Mouse (Mus musculus) intestine, postnatal 0 days (tissue): ENCODE data around the gene Tut7. TPM values are rescaled to one million over a fixed set of nuclear protein-coding genes. Genes with fewer than 3 reads are reported as not detected.
A peak's percentile ranks its signal among the peaks of the same experiment; 100 is the strongest.
"Not testable (repeated sequence)": the region's sequence is repeated elsewhere in the genome, so short reads cannot be mapped to it uniquely, and the experiment has no call there.

Source experiments
- ATAC-seq: fragments of 200-750 bp; cut with Nextera tagmentation; 2 replicates; pipeline ENCODE4 v1.8.0; 2017; ENCODE audit warnings: mild to moderate bottlenecking, moderate TSS enrichment, moderate library complexity
- H3K27ac ChIP-seq: fragments of 300-500 bp; sonication (generic); 2 replicates; pipeline ENCODE4 v1.5.1; 2014; ENCODE audit warnings: mild to moderate bottlenecking, low read depth, low read length, moderate library complexity
- H3K27me3 ChIP-seq: fragments of 300-500 bp; sonication (generic); replicated peaks from 2 replicates; pipeline ENCODE4 v1.6.1; 2014; ENCODE audit warnings: low read length, mixed read lengths; ENCODE audit not compliant: control insufficient read depth, insufficient read depth
- H3K36me3 ChIP-seq: fragments of 300-500 bp; sonication (generic); 2 replicates; pipeline ENCODE4 v1.6.1; 2014; ENCODE audit warnings: mild to moderate bottlenecking, moderate library complexity; ENCODE audit not compliant: control insufficient read depth, insufficient read depth
- H3K4me1 ChIP-seq: fragments of 300-500 bp; sonication (generic); replicated peaks from 2 replicates; pipeline ENCODE4 v1.6.1; 2014; ENCODE audit warnings: antibody characterized with exemption, low read length, mixed read lengths; ENCODE audit not compliant: control insufficient read depth, insufficient read depth
- H3K4me2 ChIP-seq: fragments of 300-500 bp; sonication (generic); replicated peaks from 2 replicates; pipeline ENCODE4 v1.6.1; 2014; ENCODE audit warnings: low read depth, mild to moderate bottlenecking, moderate library complexity
- H3K4me3 ChIP-seq: fragments of 300-500 bp; sonication (generic); 2 replicates; pipeline ENCODE4 v1.5.1; 2014; ENCODE audit warnings: low read depth, low read length
- H3K9ac ChIP-seq: fragments of 300-500 bp; sonication (generic); 2 replicates; pipeline ENCODE4 v1.6.1; 2014; ENCODE audit warnings: mild to moderate bottlenecking, low read depth, low read length
- H3K9me3 ChIP-seq: fragments of 300-500 bp; sonication (generic); 2 replicates; pipeline ENCODE4 v1.6.1; 2016; ENCODE audit warnings: mixed run types; ENCODE audit not compliant: control insufficient read depth
- CTCF ChIP-seq: sonication (generic); IDR thresholded peaks from 2 replicates; pipeline ENCODE4 v1.5.1; 2016; ENCODE audit warnings: low read depth, mild to moderate bottlenecking, control low read depth, antibody characterized with exemption, moderate library complexity
- WGBS: fragments of 180-500 bp; shearing (Covaris S2); extraction: QIAGEN DNeasy Blood & Tissue Kit; methylation state at CpG from one replicate; pipeline ENCODE4 v1.1.7; 2014; 5-methylcytosine and 5-hydroxymethylcytosine counted together
- polyA plus RNA-seq: library from polyadenylated mRNA; unstranded; fragments of >200 nt; fragmentation: Nextera tagmentation; extraction: Ambion mirVana; gene quantifications from 2 replicates; pipeline ENCODE4 v1.2.1, GENCODE M21; 2015

Tut7 gene
- polyA plus RNA-seq, 1 experiment from 2014 or later, result 50.1 TPM

DNA sequence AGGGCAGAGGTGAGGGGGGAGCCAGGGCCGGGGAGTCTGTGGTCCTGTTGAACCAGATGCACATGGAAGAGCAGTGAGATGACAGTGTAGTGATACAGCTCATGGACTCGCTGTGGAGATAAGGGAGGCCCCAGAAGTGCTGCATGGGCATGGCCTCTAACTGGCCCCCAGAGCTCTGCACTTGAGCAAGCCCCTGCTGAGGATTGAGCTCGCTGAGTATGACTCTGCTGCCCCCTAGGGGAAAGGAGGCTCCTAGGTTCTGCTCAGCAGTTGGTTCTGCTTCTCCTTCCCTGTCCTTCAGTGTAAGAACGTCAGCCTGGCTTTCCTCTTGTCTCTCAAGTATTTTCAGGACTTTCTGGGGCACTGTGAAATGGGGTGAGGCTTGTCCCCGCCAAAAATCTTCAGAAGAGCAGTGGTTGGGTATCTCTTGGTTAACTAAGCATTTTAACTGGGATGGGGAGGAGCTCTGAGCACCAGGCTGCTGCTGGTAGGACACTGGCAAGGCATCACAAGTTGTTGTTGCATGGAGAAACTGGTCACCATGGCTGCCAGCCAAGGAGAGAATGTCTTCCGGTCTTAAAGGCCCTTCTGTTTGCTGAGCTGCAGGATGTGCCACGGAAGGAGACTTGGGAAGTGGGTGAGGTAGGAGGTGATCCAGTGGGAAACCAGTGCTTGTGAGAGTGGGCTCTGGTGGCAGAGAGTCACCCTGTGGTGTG is 94.4 kb downstream of the Tut7 start:
- no peak overlapping the region for H3K4me3 ChIP-seq
- peak; percentile 71 for ATAC-seq
- no peak overlapping the region for H3K27ac ChIP-seq
- H3K27me3 ChIP-seq, result no peaks in the 10 kb centered on the region
- TF ChIP-seq CTCF, result peak; percentile 98
- H3K9me3 ChIP-seq, result no peaks in the 10 kb centered on the region
- no peaks in the 10 kb centered on the region for H3K36me3 ChIP-seq
- WGBS, result 21% methylated on average over 7 of the region's 7 CpGs
- H3K4me1 ChIP-seq, result no peaks in the 10 kb centered on the region
- H3K4me2 ChIP-seq, result no peak overlapping the region
- H3K9ac ChIP-seq, result no peak overlapping the region

DNA sequence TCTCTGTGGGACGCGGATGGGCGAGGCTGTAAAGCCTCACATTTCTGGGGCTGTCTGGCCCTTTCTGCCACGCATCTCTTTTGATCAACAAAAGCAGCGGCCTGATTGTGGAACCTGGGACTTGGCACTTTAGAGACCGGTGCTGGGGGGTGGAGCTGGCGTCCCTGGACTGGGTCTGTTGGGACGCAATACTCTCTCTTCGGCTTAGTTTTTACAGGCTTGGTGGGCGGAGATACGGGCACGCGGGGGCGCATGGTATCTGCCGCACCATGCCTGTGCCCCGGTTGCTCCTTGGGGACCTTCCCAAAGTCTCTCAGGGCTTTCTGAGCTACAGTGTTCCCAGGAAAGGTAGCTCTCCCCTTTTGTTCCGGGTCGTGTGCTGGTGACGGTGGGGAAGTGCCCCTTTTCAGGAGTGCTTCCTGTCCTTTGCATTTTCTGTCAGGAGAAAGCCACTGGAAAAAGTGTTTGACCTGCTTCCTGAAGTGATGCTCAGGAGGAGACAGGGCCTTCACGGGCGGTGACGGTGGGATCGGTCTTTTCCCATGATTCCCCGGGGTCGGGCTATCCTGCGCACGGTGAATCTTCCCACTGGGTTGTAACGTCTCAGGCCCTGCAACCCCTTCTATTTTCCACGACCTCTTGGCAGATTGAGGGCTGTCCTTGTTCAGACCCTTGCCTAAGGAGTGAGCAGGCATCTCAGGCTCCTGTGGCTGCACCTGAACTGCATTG is 96.6 kb downstream of the Tut7 start:
- no peaks in the 10 kb centered on the region for H3K36me3 ChIP-seq
- WGBS, result 43% methylated on average over 29 of the region's 29 CpGs
- H3K4me3 ChIP-seq, result no peak overlapping the region
- no peak overlapping the region for H3K27ac ChIP-seq
- no peaks in the 10 kb centered on the region for H3K4me1 ChIP-seq
- no peak overlapping the region for H3K9ac ChIP-seq
- H3K27me3 ChIP-seq, result no peaks in the 10 kb centered on the region
- no peak for ATAC-seq
- peak overlapping the region; percentile 21; the same call in 1 of the 2 replicates for H3K4me2 ChIP-seq
- no peak for TF ChIP-seq CTCF
- no peaks in the 10 kb centered on the region for H3K9me3 ChIP-seq

DNA sequence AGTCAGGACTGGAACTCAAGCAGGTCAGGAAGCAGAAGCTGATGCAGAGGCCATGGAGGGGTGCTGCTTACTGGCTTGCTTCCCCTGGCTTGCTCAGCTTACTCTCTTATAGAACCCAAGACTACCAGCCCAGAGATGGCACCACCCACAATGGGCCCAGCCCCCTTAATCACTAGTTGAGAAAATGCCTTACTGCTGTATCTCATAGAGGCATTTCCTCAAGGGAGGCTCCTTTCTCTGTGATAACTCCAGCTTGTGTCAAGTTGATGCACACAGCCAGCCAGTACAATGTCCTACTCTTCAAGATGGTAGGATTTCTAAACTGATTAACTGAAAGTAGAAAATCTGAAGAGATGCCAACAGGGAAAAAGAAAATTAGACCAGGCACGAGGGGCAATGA is 100.9 kb downstream of the Tut7 start:
- 89% methylated on average over 1 of the region's 1 CpGs for WGBS
- not testable (repeated sequence) for H3K27me3 ChIP-seq, H3K27ac ChIP-seq, H3K4me3 ChIP-seq, H3K4me1 ChIP-seq, H3K9ac ChIP-seq, H3K36me3 ChIP-seq, H3K4me2 ChIP-seq, H3K9me3 ChIP-seq, ATAC-seq

Other genes with a start within 250 kb of the Tut7 start
- gene Agtpbp1, start 237.9 kb downstream of the Tut7 start, polyA plus RNA-seq, result 7.3 TPM in 2 replicates
- 39.8 and 44.7 TPM in 2 replicates for gene Naa35, start 237.9 kb downstream of the Tut7 start, polyA plus RNA-seq
- gene Golm1, start 147.3 kb downstream of the Tut7 start, polyA plus RNA-seq, result 29.6 and 34.3 TPM in 2 replicates
- not detected in 2 replicates for gene 4921517D22Rik, start 129.0 kb downstream of the Tut7 start, polyA plus RNA-seq
- not detected in 2 replicates for gene Spata31d1a, start 112.8 kb downstream of the Tut7 start, polyA plus RNA-seq
- gene Spata31d1b, start 110.9 kb downstream of the Tut7 start, polyA plus RNA-seq, result not detected in 2 replicates
- gene Spata31d1d, start 91.4 kb downstream of the Tut7 start, polyA plus RNA-seq, result not detected in 2 replicates
- gene 1700014D04Rik, start 76.4 kb downstream of the Tut7 start, polyA plus RNA-seq, result not detected in 2 replicates
- gene Isca1, start 53.3 kb downstream of the Tut7 start, polyA plus RNA-seq, result 81.4 and 84.5 TPM in 2 replicates
- gene Gm49354, start 40.9 kb downstream of the Tut7 start, polyA plus RNA-seq, result not detected in 2 replicates